Mouse (Mus musculus): ENCODE data around the gene Gm20388. TPM values are rescaled to one million over a fixed set of nuclear protein-coding genes. Genes with fewer than 3 reads are reported as not detected.

The Gm20388 gene
- total RNA-seq, 2 experiments from 2014 or later = 8.8 TPM

DNA sequence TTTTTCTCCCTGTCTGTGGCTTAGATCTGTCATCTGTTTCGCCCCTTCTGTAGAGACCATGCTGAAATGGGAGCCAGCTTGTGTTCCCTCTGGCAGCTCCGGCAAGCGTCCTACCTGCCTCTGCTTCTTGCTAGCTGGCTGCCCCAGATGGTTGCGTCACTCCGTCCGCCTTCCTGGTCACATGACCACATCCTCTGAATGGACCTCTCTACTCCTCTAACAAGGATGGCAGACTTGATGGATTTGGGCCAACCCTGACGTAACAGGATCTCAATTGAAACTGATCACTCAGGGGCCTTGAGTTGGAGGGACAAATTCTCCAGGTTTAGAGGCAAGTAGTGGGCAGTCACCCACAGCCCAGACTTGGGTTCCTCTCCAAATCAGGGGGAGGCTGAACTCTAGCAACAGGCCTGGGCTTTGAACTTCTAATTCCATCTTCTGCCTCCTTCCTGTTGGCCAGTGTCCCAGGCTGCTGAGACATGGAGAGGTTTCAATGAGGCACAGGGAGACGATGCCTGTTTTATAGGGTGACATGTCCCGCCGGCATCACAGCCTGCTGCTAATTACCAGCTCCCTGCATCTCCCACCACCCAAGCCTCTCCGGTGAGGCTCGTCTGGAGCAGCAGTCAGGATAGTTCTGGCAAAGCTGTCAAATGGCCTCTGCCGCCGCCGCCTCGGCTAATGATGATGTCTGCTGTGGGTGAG is 2279.9 kb downstream of the Gm20388 start:
- peak in 1 of 2 experiments; percentile 37 for DNase-seq (ENCODE audit: extremely low spot score in 1 of 2, low spot score in 1 of 2)

GRCm38 (mm10) chr8:122191054-122191376 is 2280.4 kb downstream of the Gm20388 start:
- no peak for DNase-seq (ENCODE audit: extremely low spot score in 1 of 2, low spot score in 1 of 2)

DNA sequence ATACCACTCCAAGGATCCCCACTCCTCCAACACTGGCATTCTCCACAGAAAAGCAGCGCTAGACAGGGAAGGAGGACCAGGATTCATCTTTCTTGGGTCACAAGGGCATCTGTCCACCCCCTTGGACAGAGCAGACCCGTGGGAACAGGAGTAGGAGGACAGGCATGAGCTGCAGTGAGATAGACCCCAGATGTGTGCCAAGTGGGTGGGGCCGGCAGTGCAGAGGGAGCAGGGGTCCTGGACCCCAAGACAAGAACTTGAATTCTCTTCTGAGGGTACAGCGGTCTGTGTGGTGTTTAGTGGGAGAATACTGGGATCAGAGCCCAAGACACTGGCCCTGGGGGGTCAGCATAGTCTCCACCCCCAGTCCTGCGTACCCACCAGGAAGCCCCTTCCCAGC is 2282.1 kb downstream of the Gm20388 start:
- no peak for DNase-seq (ENCODE audit: extremely low spot score in 1 of 2, low spot score in 1 of 2)

GRCm38 (mm10) chr8:122193521-122193920 is 2282.9 kb downstream of the Gm20388 start:
- DNase-seq (ENCODE audit: extremely low spot score in 1 of 2, low spot score in 1 of 2) = no peak

GRCm38 (mm10) chr8:122194396-122194795 is 2283.8 kb downstream of the Gm20388 start:
- peak in 1 of 2 experiments; percentile 24 for DNase-seq (ENCODE audit: extremely low spot score in 1 of 2, low spot score in 1 of 2)

DNA sequence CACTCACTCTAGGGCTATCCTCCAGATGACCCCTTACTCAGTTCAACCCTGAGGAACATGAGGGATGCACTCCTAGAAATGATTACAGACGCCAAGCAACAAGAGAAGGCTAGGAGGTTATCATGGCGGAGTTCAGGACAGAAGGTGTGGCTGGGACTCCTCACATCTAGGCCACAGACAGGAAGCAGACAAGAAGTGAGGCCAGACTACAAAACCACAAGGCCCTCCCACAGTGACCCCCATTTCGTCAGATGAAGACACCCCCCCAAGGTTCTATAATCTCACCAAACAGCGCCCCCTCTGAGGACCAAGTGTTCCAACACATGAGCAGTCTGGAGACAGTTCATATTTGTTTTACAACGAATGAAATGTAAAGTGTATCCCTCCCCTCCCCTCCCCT is 2286.7 kb downstream of the Gm20388 start:
- no peak for DNase-seq (ENCODE audit: extremely low spot score in 1 of 2, low spot score in 1 of 2)

GRCm38 (mm10) chr8:122198378-122199025 is 2287.9 kb downstream of the Gm20388 start:
- DNase-seq (ENCODE audit: extremely low spot score in 1 of 2, low spot score in 1 of 2) = no peak

- DNase-seq (ENCODE audit: extremely low spot score in 1 of 2, low spot score in 1 of 2) = no peak
Observed at GRCm38 (mm10) chr8:122199191-122199590, 2288.6 kb downstream of the Gm20388 start.

- no peak for DNase-seq (ENCODE audit: extremely low spot score in 1 of 2, low spot score in 1 of 2)
Observed at GRCm38 (mm10) chr8:122199841-122200240, 2289.2 kb downstream of the Gm20388 start.

DNA sequence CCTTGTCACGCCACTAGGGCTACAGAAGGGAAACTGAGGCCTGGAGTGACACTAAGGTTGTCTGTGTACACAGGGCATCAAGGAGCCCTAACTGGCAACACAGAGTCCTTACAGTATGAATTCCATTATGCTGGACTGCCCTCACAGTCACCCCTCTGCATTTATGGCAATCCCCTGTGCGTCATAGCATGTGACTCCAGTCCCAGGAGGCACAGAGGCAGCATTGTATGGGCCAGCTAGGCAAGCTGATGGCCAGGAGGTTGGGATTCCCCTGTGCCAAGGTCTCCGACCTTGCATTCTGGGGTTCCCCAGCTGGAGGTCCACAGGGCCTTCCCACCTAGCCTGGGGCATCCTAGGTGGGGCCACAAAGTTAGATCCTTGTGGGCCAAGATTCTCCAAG is 2300.9 kb downstream of the Gm20388 start:
- DNase-seq (ENCODE audit: extremely low spot score in 1 of 2, low spot score in 1 of 2) = no peak

- no peak for DNase-seq (ENCODE audit: extremely low spot score in 1 of 2, low spot score in 1 of 2)
Observed at GRCm38 (mm10) chr8:122215630-122216029, 2305.0 kb downstream of the Gm20388 start.

GRCm38 (mm10) chr8:122216433-122216832 is 2305.8 kb downstream of the Gm20388 start:
- no peak for DNase-seq (ENCODE audit: extremely low spot score in 1 of 2, low spot score in 1 of 2)

- no peak for DNase-seq (ENCODE audit: extremely low spot score in 1 of 2, low spot score in 1 of 2)
Observed at GRCm38 (mm10) chr8:122217456-122218177, 2307.0 kb downstream of the Gm20388 start.

DNA sequence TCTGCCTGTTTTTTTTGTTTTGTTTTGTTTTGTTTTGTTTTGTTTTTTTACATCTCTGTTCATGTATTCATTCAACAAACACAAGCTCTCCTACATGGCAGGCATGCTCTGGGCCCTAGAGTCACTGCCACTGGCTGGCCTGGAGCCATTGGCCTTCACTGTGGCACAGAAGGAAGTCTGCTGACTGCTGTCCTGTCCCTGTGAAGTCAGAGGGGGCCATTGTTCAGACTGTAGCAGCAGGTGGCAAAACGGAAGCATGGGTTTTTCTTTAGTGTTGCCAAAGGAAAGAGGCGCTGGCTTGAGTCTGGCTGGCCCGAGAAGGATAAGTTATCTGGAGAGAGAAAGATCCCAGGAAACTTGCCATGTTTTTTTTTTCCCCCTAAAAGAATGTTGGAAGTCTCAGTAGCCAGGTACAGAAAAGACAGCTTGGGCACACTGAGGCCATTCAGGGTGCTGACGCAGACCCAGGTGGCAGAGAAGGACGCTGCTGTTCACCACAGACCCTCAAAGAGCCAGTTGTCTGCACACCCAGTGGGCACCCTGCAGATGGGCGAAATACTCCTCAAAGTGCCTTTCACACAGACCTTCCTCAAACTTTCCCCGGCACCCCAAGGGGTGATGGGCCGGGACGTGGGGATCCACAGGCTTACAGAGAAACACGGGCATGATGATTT is 2313.5 kb downstream of the Gm20388 start:
- no peak for DNase-seq (ENCODE audit: extremely low spot score in 1 of 2, low spot score in 1 of 2)

- no peak for DNase-seq (ENCODE audit: extremely low spot score in 1 of 2, low spot score in 1 of 2)
Observed at GRCm38 (mm10) chr8:122224650-122225022, 2314.0 kb downstream of the Gm20388 start.

DNA sequence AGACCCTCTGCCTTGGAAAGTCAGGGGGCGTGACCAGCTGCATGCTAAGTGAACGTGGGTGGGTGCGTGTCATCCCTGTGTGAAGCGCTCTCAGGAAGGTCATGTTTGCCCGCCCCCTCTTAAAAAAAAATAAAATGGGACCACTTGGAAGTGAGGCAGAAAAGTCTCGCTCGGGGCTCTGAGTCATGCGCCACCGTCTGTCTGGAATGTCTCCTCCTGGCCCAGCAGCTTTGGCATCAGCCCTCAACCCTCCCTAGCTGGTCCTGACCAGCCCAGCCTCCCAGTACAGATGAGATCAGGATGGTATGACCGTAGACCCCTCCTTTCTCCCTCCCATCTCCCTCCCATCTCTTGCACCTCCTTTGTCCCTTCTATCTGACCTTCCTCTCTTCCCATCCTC is 2314.8 kb downstream of the Gm20388 start:
- no peak for DNase-seq (ENCODE audit: extremely low spot score in 1 of 2, low spot score in 1 of 2)

- DNase-seq (ENCODE audit: extremely low spot score in 1 of 2, low spot score in 1 of 2) = no peak
Observed at GRCm38 (mm10) chr8:122227345-122227744, 2316.7 kb downstream of the Gm20388 start.

DNA sequence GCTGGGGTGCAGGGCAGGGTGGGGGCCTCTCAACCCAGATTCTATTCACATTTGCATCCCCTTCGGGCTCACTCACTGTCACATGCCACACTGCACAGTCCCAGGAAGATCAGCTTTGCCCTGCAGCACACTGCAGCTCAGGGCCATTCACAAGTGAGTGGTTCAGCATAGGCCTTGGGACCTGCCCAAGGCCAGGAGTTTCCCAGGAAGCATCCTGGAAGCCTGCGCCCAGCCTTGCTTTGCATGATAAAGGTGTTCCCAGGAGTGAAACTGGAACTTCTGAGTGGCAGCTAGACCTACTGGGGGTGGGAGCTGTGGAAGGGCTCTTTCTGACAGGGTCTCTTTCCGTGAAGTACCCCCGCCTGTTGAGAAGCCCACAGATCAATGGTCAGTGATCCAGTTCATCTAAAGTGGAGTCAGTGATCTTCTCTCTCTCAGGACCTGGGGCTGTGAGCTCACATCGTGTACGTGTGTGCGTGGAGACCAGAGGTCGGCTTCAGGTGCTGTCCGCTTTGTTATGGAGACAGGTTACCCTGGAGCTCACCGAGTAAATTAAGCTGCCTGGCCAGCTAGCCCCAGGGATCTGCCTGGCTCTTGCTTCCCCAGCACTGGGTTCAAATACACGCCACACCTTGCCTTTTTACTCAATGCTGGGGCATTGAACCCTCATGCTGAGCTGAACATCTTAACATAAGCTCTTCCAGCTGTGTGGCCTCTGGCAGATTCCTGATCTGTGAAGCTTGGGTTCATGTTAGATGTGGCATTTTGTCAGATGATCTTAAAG is 2318.3 kb downstream of the Gm20388 start:
- DNase-seq (ENCODE audit: extremely low spot score in 1 of 2, low spot score in 1 of 2) = no peak

- DNase-seq (ENCODE audit: extremely low spot score in 1 of 2, low spot score in 1 of 2) = no peak
Observed at GRCm38 (mm10) chr8:122229819-122230711, 2319.4 kb downstream of the Gm20388 start.
